Mouse (Mus musculus): ENCODE measurements around the gene Tpst1. TPM values are rescaled to one million over a fixed set of nuclear protein-coding genes. Genes with fewer than 3 reads are reported as not detected.

Tpst1 gene
- polyA plus RNA-seq, 1 experiment from 2014 or later = 57.0 TPM

GRCm38 (mm10) chr5:130171423-130171954, 98.4 kb downstream of the Tpst1 start, which contains the start of gene Rabgef1:
Gene Rabgef1, plus strand, starts transcription at chr5:130171798.
- Histone ChIP-seq H3K27ac (ENCODE audit: low read depth, low read length) (peak within 1 kb of the TSS; percentile 64), H3K4me3 (ENCODE audit: low read depth, low read length) (peak within 1 kb of the TSS; percentile 88), H3K4me1 (ENCODE audit: control insufficient read depth, insufficient read depth, low read length) (peaks cover 12% of the 10 kb centered on the region; the same call in 1 of the 2 replicates), H3K9me3 (ENCODE audit: control insufficient read depth, low read length) (no peaks in the 10 kb centered on the region), H3K4me2 (ENCODE audit: low read depth) (peak within 1 kb of the TSS; percentile 80), H3K9ac (ENCODE audit: low read length) (peak within 1 kb of the TSS; percentile 84), H3K27me3 (ENCODE audit: control insufficient read depth, insufficient read depth, low read length) (no peaks in the 10 kb centered on the region), H3K36me3 (ENCODE audit: control insufficient read depth, insufficient read depth, low read length) (no peaks in the 10 kb centered on the region)
- DNase-seq (ENCODE audit: low spot score) (peak; percentile 92), ATAC-seq (ENCODE audit: insufficient read depth, low FRiP score, low TSS enrichment) (peak; percentile 91)
- WGBS = under 1% methylated on average over 26 of the region's 62 CpGs

GRCm38 (mm10) chr5:130171956-130172601, 99.0 kb downstream of the Tpst1 start:
- peak overlapping the region; percentile 84 for H3K9ac ChIP-seq (ENCODE audit: low read length)
- ATAC-seq (ENCODE audit: insufficient read depth, low FRiP score, low TSS enrichment) = peak; percentile 39
- H3K9me3 ChIP-seq (ENCODE audit: control insufficient read depth, low read length) = no peaks in the 10 kb centered on the region
- 2% methylated on average over 42 of the region's 46 CpGs for WGBS
- no peak for DNase-seq (ENCODE audit: low spot score)
- no peaks in the 10 kb centered on the region for H3K27me3 ChIP-seq (ENCODE audit: control insufficient read depth, insufficient read depth, low read length)
- H3K27ac ChIP-seq (ENCODE audit: low read depth, low read length) = peak overlapping the region; percentile 41; the same call in 1 of the 2 replicates
- H3K4me2 ChIP-seq (ENCODE audit: low read depth) = peak overlapping the region; percentile 39
- H3K4me1 ChIP-seq (ENCODE audit: control insufficient read depth, insufficient read depth, low read length) = peaks cover 12% of the 10 kb centered on the region; the same call in 1 of the 2 replicates
- peak overlapping the region; percentile 88 for H3K4me3 ChIP-seq (ENCODE audit: low read depth, low read length)
- no peaks in the 10 kb centered on the region for H3K36me3 ChIP-seq (ENCODE audit: control insufficient read depth, insufficient read depth, low read length)

DNA sequence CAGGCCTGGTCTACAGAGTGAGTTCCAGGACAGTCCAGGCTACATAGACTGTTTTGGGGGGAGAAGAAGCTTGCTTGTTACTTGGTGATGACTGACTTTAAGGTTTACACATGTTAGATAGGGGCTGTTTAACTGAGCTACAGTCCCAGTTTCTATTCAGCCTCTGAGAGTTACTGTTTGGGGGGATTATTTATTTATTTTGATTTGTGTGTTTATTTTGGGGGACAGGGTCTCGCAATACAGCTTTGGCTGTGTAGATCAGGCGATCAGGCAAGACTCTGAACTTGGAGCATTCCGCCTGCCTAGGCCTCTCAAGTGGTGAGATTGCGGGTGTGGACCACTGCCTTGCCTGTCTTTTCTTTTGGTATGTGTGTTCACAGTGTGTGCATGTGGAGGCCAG, 99.9 kb downstream of the Tpst1 start:
- Histone ChIP-seq H3K4me3 (ENCODE audit: low read depth, low read length) (no peak overlapping the region), H3K4me2 (ENCODE audit: low read depth) (peak overlapping the region; percentile 39), H3K27me3 (ENCODE audit: control insufficient read depth, insufficient read depth, low read length) (no peaks in the 10 kb centered on the region), H3K9ac (ENCODE audit: low read length) (no peak overlapping the region), H3K9me3 (ENCODE audit: control insufficient read depth, low read length) (no peaks in the 10 kb centered on the region), H3K36me3 (ENCODE audit: control insufficient read depth, insufficient read depth, low read length) (no peaks in the 10 kb centered on the region), H3K4me1 (ENCODE audit: control insufficient read depth, insufficient read depth, low read length) (peaks cover 12% of the 10 kb centered on the region; the same call in 1 of the 2 replicates), H3K27ac (ENCODE audit: low read depth, low read length) (no peak overlapping the region)
- ATAC-seq (ENCODE audit: insufficient read depth, low FRiP score, low TSS enrichment) (no peak), DNase-seq (ENCODE audit: low spot score) (no peak)
- WGBS = 85% methylated on average over 4 of the region's 4 CpGs

GRCm38 (mm10) chr5:130177871-130178270, 104.7 kb downstream of the Tpst1 start:
- H3K9me3 ChIP-seq (ENCODE audit: control insufficient read depth, low read length) = no peaks in the 10 kb centered on the region
- no peak for ATAC-seq (ENCODE audit: insufficient read depth, low FRiP score, low TSS enrichment)
- H3K4me2 ChIP-seq (ENCODE audit: low read depth) = no peak overlapping the region
- H3K9ac ChIP-seq (ENCODE audit: low read length) = no peak overlapping the region
- H3K4me1 ChIP-seq (ENCODE audit: control insufficient read depth, insufficient read depth, low read length) = peaks cover 3% of the 10 kb centered on the region; the same call in 1 of the 2 replicates
- no peak overlapping the region for H3K27ac ChIP-seq (ENCODE audit: low read depth, low read length)
- H3K4me3 ChIP-seq (ENCODE audit: low read depth, low read length) = no peak overlapping the region
- no peaks in the 10 kb centered on the region for H3K36me3 ChIP-seq (ENCODE audit: control insufficient read depth, insufficient read depth, low read length)
- WGBS = 79% methylated on average over 4 of the region's 4 CpGs
- no peak for DNase-seq (ENCODE audit: low spot score)
- H3K27me3 ChIP-seq (ENCODE audit: control insufficient read depth, insufficient read depth, low read length) = no peaks in the 10 kb centered on the region

DNA sequence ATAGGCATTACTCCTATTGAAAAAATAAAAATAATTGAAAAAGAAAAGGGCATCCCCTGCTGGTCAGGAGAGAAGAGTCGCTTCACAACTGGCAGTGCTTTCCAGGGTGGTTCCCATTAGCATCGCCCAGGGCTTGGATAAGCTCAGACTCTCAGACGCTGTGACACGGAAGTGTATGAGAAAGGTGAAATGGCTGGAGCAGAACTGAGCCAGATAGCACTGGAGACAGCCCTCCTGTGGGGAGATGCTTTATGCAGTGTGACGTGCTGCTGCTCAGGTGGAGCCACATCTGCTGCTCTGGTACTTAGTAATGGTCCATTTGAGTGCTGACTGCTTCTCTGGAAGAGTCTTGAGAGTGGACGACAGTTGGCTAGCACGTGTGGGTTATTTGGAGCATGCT, 107.2 kb downstream of the Tpst1 start:
- Histone ChIP-seq H3K36me3 (ENCODE audit: control insufficient read depth, insufficient read depth, low read length) (no peaks in the 10 kb centered on the region), H3K27me3 (ENCODE audit: control insufficient read depth, insufficient read depth, low read length) (no peaks in the 10 kb centered on the region), H3K9ac (ENCODE audit: low read length) (no peak overlapping the region), H3K4me2 (ENCODE audit: low read depth) (no peak overlapping the region), H3K4me1 (ENCODE audit: control insufficient read depth, insufficient read depth, low read length) (no peaks in the 10 kb centered on the region), H3K4me3 (ENCODE audit: low read depth, low read length) (no peak overlapping the region), H3K9me3 (ENCODE audit: control insufficient read depth, low read length) (no peaks in the 10 kb centered on the region), H3K27ac (ENCODE audit: low read depth, low read length) (no peak overlapping the region)
- ATAC-seq (ENCODE audit: insufficient read depth, low FRiP score, low TSS enrichment) = no peak
- no peak for DNase-seq (ENCODE audit: low spot score)
- WGBS = 63% methylated on average over 7 of the region's 7 CpGs

- H3K27me3 ChIP-seq (ENCODE audit: control insufficient read depth, insufficient read depth, low read length) = no peaks in the 10 kb centered on the region
- H3K4me2 ChIP-seq (ENCODE audit: low read depth) = no peak overlapping the region
- no peak overlapping the region for H3K9ac ChIP-seq (ENCODE audit: low read length)
- 74% methylated on average over 6 of the region's 6 CpGs for WGBS
- no peaks in the 10 kb centered on the region for H3K9me3 ChIP-seq (ENCODE audit: control insufficient read depth, low read length)
- ATAC-seq (ENCODE audit: insufficient read depth, low FRiP score, low TSS enrichment) (no peak), DNase-seq (ENCODE audit: low spot score) (no peak)
- H3K27ac ChIP-seq (ENCODE audit: low read depth, low read length) = no peak overlapping the region
- no peaks in the 10 kb centered on the region for H3K36me3 ChIP-seq (ENCODE audit: control insufficient read depth, insufficient read depth, low read length)
- H3K4me3 ChIP-seq (ENCODE audit: low read depth, low read length) = no peak overlapping the region
- no peaks in the 10 kb centered on the region for H3K4me1 ChIP-seq (ENCODE audit: control insufficient read depth, insufficient read depth, low read length)
Observed at GRCm38 (mm10) chr5:130181740-130182540, 108.8 kb downstream of the Tpst1 start.

DNA sequence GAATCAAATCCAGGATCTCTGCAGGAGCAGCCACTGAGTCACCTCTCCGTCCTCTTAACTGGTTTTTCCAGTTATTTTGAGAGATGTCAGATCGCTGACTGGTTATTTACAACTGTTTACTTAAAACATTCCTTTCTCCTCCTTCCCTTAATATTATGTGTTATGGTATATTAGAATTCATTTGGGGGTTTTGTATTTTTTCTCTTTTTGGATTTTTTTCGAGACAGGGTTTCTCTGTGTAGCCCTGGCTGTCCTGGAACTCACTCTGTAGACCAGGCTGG, 109.4 kb downstream of the Tpst1 start:
- 83% methylated on average over 3 of the region's 3 CpGs for WGBS
- Histone ChIP-seq H3K27ac (ENCODE audit: low read depth, low read length) (no peak overlapping the region), H3K36me3 (ENCODE audit: control insufficient read depth, insufficient read depth, low read length) (no peaks in the 10 kb centered on the region), H3K9ac (ENCODE audit: low read length) (no peak overlapping the region), H3K9me3 (ENCODE audit: control insufficient read depth, low read length) (no peaks in the 10 kb centered on the region), H3K4me2 (ENCODE audit: low read depth) (no peak overlapping the region), H3K4me1 (ENCODE audit: control insufficient read depth, insufficient read depth, low read length) (no peaks in the 10 kb centered on the region), H3K4me3 (ENCODE audit: low read depth, low read length) (no peak overlapping the region), H3K27me3 (ENCODE audit: control insufficient read depth, insufficient read depth, low read length) (no peaks in the 10 kb centered on the region)
- no peak for ATAC-seq (ENCODE audit: insufficient read depth, low FRiP score, low TSS enrichment)
- DNase-seq (ENCODE audit: low spot score) = no peak

GRCm38 (mm10) chr5:130184193-130184856, 111.2 kb downstream of the Tpst1 start:
- Histone ChIP-seq H3K4me1 (ENCODE audit: control insufficient read depth, insufficient read depth, low read length) (no peaks in the 10 kb centered on the region), H3K4me3 (ENCODE audit: low read depth, low read length) (no peak overlapping the region), H3K27ac (ENCODE audit: low read depth, low read length) (no peak overlapping the region), H3K27me3 (ENCODE audit: control insufficient read depth, insufficient read depth, low read length) (no peaks in the 10 kb centered on the region), H3K9ac (ENCODE audit: low read length) (no peak overlapping the region), H3K36me3 (ENCODE audit: control insufficient read depth, insufficient read depth, low read length) (no peaks in the 10 kb centered on the region), H3K9me3 (ENCODE audit: control insufficient read depth, low read length) (no peaks in the 10 kb centered on the region), H3K4me2 (ENCODE audit: low read depth) (no peak overlapping the region)
- ATAC-seq (ENCODE audit: insufficient read depth, low FRiP score, low TSS enrichment) (no peak), DNase-seq (ENCODE audit: low spot score) (no peak)
- WGBS = 90% methylated on average over 9 of the region's 9 CpGs
